Mouse (Mus musculus) hindbrain, embryonic 14.5 days (tissue): ENCODE measurements around the gene F830045P16Rik. TPM values are rescaled to one million over a fixed set of nuclear protein-coding genes. Genes with fewer than 3 reads are reported as not detected.

Experiments
- ATAC-seq: fragments of 200-750 bp; cut with Nextera tagmentation; 2 replicates; pipeline ENCODE4 v1.8.0; 2017; ENCODE audit warnings: moderate number of reproducible peaks, mild to moderate bottlenecking, moderate TSS enrichment, moderate library complexity; ENCODE audit not compliant: low FRiP score
- DNase-seq: peaks from one replicate; pipeline ENCODE4 v3.0.0-alpha.2; 2015; ENCODE audit warnings: low spot score
- H3K27ac ChIP-seq: fragments of 300-500 bp; sonication (generic); 2 replicates; pipeline ENCODE4 v1.5.1; 2014; ENCODE audit warnings: mild to moderate bottlenecking, moderate library complexity
- H3K27me3 ChIP-seq: fragments of 300-500 bp; sonication (generic); 2 replicates; pipeline ENCODE4 v1.6.1; 2014; ENCODE audit warnings: mild to moderate bottlenecking, low read length, mixed read lengths; ENCODE audit not compliant: control insufficient read depth, insufficient read depth
- H3K36me3 ChIP-seq: fragments of 300-500 bp; sonication (generic); replicated peaks from 2 replicates; pipeline ENCODE4 v1.6.1; 2014; ENCODE audit not compliant: control insufficient read depth, insufficient read depth
- H3K4me1 ChIP-seq: fragments of 300-500 bp; sonication (generic); replicated peaks from 2 replicates; pipeline ENCODE4 v1.6.1; 2014; ENCODE audit warnings: antibody characterized with exemption, low read length, mixed read lengths; ENCODE audit not compliant: control insufficient read depth, insufficient read depth
- H3K4me2 ChIP-seq: fragments of 300-500 bp; sonication (generic); replicated peaks from 2 replicates; pipeline ENCODE4 v1.6.1; 2014; ENCODE audit warnings: mild to moderate bottlenecking, moderate library complexity
- H3K4me3 ChIP-seq: fragments of 300-500 bp; sonication (generic); replicated peaks from 2 replicates; pipeline ENCODE4 v1.5.1; 2014; ENCODE audit warnings: mild to moderate bottlenecking, low read length
- H3K9ac ChIP-seq: fragments of 300-500 bp; sonication (generic); 2 replicates; pipeline ENCODE4 v1.6.1; 2014
- H3K9me3 ChIP-seq: fragments of 300-500 bp; sonication (generic); 2 replicates; pipeline ENCODE4 v1.6.1; 2016; ENCODE audit warnings: low read length; ENCODE audit not compliant: control insufficient read depth
- WGBS: fragments of 180-500 bp; shearing (Covaris S2); extraction: QIAGEN DNeasy Blood & Tissue Kit; methylation state at CpG from one replicate; pipeline ENCODE4 v1.1.7; 2014; 5-methylcytosine and 5-hydroxymethylcytosine counted together
- polyA plus RNA-seq: library from polyadenylated mRNA; unstranded; fragments of >200 nt; fragmentation: Nextera tagmentation; extraction: Ambion mirVana; gene quantifications from 2 replicates; pipeline ENCODE4 v1.2.1, GENCODE M21; 2014

F830045P16Rik gene
- polyA plus RNA-seq, 1 experiment from 2014 or later = not detected

DNA sequence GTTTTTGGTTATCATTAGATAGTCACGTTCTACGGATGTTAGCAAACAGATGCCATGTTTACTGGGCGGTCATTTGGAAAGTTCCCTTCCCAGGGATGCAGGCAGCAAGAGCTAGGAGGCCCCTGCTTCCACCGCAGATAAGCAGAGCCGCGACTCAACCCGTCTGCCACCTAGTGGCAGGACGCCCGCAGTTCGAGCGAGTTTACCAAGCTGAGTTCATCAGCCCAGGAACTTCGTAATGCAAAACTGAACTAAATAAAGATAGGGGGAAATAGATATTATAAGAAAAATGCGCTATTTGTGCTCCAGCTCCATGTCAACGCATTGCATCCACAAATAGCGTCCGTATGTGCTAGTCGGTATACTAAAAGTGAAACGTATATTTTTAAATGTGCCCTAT, 127.9 kb downstream of the F830045P16Rik start:
- WGBS = 23% methylated on average over 18 of the region's 18 CpGs
- Histone ChIP-seq H3K36me3 (no peaks in the 10 kb centered on the region), H3K27me3 (no peaks in the 10 kb centered on the region), H3K4me1 (no peaks in the 10 kb centered on the region), H3K4me2 (no peak overlapping the region), H3K9ac (no peak overlapping the region), H3K27ac (no peak overlapping the region), H3K4me3 (no peak overlapping the region), H3K9me3 (no peaks in the 10 kb centered on the region)
- ATAC-seq = peak; percentile 84; the same call in 1 of the 2 replicates
- DNase-seq = peak; percentile 84

Other genes starting within 250 kb of the F830045P16Rik start
- gene Ckap2l, start 239.4 kb downstream of the F830045P16Rik start, polyA plus RNA-seq = 9.8 and 13.6 TPM in 2 replicates
- 0.14 and 0.31 TPM in 2 replicates for gene Il1a, start 226.6 kb downstream of the F830045P16Rik start, polyA plus RNA-seq
- not detected in 2 replicates for gene Il1b, start 165.5 kb downstream of the F830045P16Rik start, polyA plus RNA-seq
- 38.6 and 40.7 TPM in 2 replicates for gene Sirpa, start 56.2 kb upstream of the F830045P16Rik start, polyA plus RNA-seq
- gene Pdyn, start 163.2 kb upstream of the F830045P16Rik start, polyA plus RNA-seq = 20.5 and 23.8 TPM in 2 replicates